10 mouse cellular contexts compared by ENCODE assay signal in genomic region chr9:61510217-61510893, GRCm38 (mm10).
DNase-seq lines count a peak whose midpoint lies in the region; ATAC-seq and TF ChIP-seq lines count a peak whose summit lies in the region.
"Had no signal": no experiment of that assay in that cellular context is flagged by ENCODE, and none has a peak within 500 bp of the region (broad histone marks: within the 10 kb centered on the region; RNA-seq: fewer than 3 reads in every experiment).

No protein-coding gene starts in this region.

- H3K4me1 ChIP-seq in hindbrain, embryonic 14.5 days (replicated peaks; ENCODE audit: control insufficient read depth, insufficient read depth, low read length) = peaks cover 25% of the 10 kb centered on the region
- no peaks in the 10 kb centered on the region for H3K4me1 ChIP-seq in intestine, postnatal 0 days (replicated peaks; ENCODE audit: control insufficient read depth, insufficient read depth, low read length)
- H3K4me1 ChIP-seq: megakaryocyte, embryonic 14.5 days had no signal

- ATAC-seq in hindbrain, embryonic 14.5 days (ENCODE audit: low FRiP score) = peak; percentile 53; the same call in 1 of the 2 replicates
- ATAC-seq in intestine, postnatal 0 days = no peak

- H3K36me3 ChIP-seq in hindbrain, embryonic 14.5 days (replicated peaks; ENCODE audit: control insufficient read depth, insufficient read depth) = no peaks in the 10 kb centered on the region
- no peaks in the 10 kb centered on the region for H3K36me3 ChIP-seq in intestine, postnatal 0 days (ENCODE audit: control insufficient read depth, insufficient read depth)
- H3K36me3 ChIP-seq: heart, embryonic 13.5 days had no signal

- H3K27ac ChIP-seq in hindbrain, embryonic 14.5 days = 0 out of 2 replicates have a peak overlapping the region, but pooled peaks have one; percentile 48
- H3K27ac ChIP-seq in intestine, postnatal 0 days (ENCODE audit: low read depth, low read length) = no peak overlapping the region
- H3K27ac ChIP-seq: heart, embryonic 13.5 days had no signal

- 9% methylated on average over 14 of the region's 14 CpGs for WGBS in hindbrain, embryonic 14.5 days
- 55% methylated on average over 14 of the region's 14 CpGs for WGBS in intestine, postnatal 0 days

- H3K4me2 ChIP-seq in hindbrain, embryonic 14.5 days (replicated peaks) = peak overlapping the region; percentile 34; the same call in 1 of the 2 replicates
- H3K4me2 ChIP-seq in intestine, postnatal 0 days (replicated peaks; ENCODE audit: low read depth) = no peak overlapping the region
- H3K4me2 ChIP-seq: heart, embryonic 13.5 days had no signal

- no peaks in the 10 kb centered on the region for H3K27me3 ChIP-seq in hindbrain, embryonic 14.5 days (ENCODE audit: control insufficient read depth, insufficient read depth, low read length)
- peaks cover 7% of the 10 kb centered on the region; the same call in 1 of the 2 replicates for H3K27me3 ChIP-seq in intestine, postnatal 0 days (replicated peaks; ENCODE audit: control insufficient read depth, insufficient read depth, low read length)

- DNase-seq in embryo, embryonic 11 days = peak; percentile 58
- no peak for DNase-seq in embryo, embryonic 9.5 days (ENCODE audit: extremely low spot score)
- DNase-seq in brain, embryonic 14.5 days (ENCODE audit: low read depth) = peak; percentile 97
- peak; percentile 78 for DNase-seq in hindbrain, embryonic 14.5 days (ENCODE audit: low spot score)
- DNase-seq in mesoderm, embryonic 11.5 days (ENCODE audit: low read depth, low spot score) = peak; percentile 60
- DNase-seq in gastrocnemius, postnatal 25 days = no peak
- DNase-seq in adrenal gland, postnatal 10 days = no peak

- no peak for TF ChIP-seq CTCF in brain, embryonic 14.5 days (IDR thresholded peaks at IDR 0.05; ENCODE audit: borderline replicate concordance, extremely low read depth, insufficient read depth, insufficient read length)
- TF ChIP-seq CTCF in intestine, postnatal 0 days (IDR thresholded peaks at IDR 0.05; ENCODE audit: low read depth) = no peak

- no peak for TF ChIP-seq POLR2A in brain, embryonic 14.5 days (IDR thresholded peaks at IDR 0.05; ENCODE audit: borderline replicate concordance, extremely low read depth, insufficient read depth, insufficient read length, poor library complexity, severe bottlenecking)

- no peak overlapping the region for H3K9ac ChIP-seq in hindbrain, embryonic 14.5 days
- no peak overlapping the region for H3K9ac ChIP-seq in intestine, postnatal 0 days (ENCODE audit: low read depth, low read length)
- H3K9ac ChIP-seq: heart, embryonic 13.5 days had no signal

- H3K4me3 ChIP-seq in hindbrain, embryonic 14.5 days (replicated peaks; ENCODE audit: low read length) = no peak overlapping the region
- no peak overlapping the region for H3K4me3 ChIP-seq in intestine, postnatal 0 days (ENCODE audit: low read depth, low read length)
- H3K4me3 ChIP-seq: heart, embryonic 13.5 days; megakaryocyte, embryonic 14.5 days had no signal

- H3K9me3 ChIP-seq in hindbrain, embryonic 14.5 days (ENCODE audit: control insufficient read depth, low read length) = no peaks in the 10 kb centered on the region
- no peaks in the 10 kb centered on the region for H3K9me3 ChIP-seq in intestine, postnatal 0 days (ENCODE audit: control insufficient read depth)
- H3K9me3 ChIP-seq: heart, embryonic 13.5 days had no signal

Comparison
In these comparisons a context has a peak if more than half of its experiments do, and no peak if none do; other contexts are left out.
1. DNase-seq: peak in embryo, embryonic 11 days (single experiment), brain, embryonic 14.5 days (single experiment), hindbrain, embryonic 14.5 days (single experiment) and mesoderm, embryonic 11.5 days (single experiment); none in embryo, embryonic 9.5 days (single experiment), gastrocnemius, postnatal 25 days (single experiment) and adrenal gland, postnatal 10 days (single experiment).